Mouse (Mus musculus) urinary bladder, postnatal 14 days (tissue): ENCODE data around the gene Olfr974.
"Not testable (repeated sequence)": the region's sequence is repeated elsewhere in the genome, so short reads cannot be mapped to it uniquely, and the experiment has no call there.

ENCODE experiments used
- DNase-seq: peaks from one replicate; pipeline ENCODE4 v3.0.0; 2021; ENCODE audit warnings: low spot score

Olfr974 gene

GRCm38 (mm10) chr9:39937201-39937600, at the start of gene Olfr974:
Olfr974 (plus strand) TSS chr9:39937501.
- DNase-seq = no peak

- no peak for DNase-seq
Measured at GRCm38 (mm10) chr9:39905106-39905505, 32.2 kb upstream of the Olfr974 start.

GRCm38 (mm10) chr9:39907036-39907435, 30.3 kb upstream of the Olfr974 start, which contains the start of gene Olfr229:
Olfr229 (plus strand) TSS chr9:39907336.
- DNase-seq = no peak

GRCm38 (mm10) chr9:39909939-39910338, 27.4 kb upstream of the Olfr974 start:
- DNase-seq = no peak

GRCm38 (mm10) chr9:39927975-39928836, 9.1 kb upstream of the Olfr974 start:
- not testable (repeated sequence) for DNase-seq

- not testable (repeated sequence) for DNase-seq
Measured at GRCm38 (mm10) chr9:39928837-39929236, 8.5 kb upstream of the Olfr974 start.

- no peak for DNase-seq
Measured at GRCm38 (mm10) chr9:39951946-39952345, 14.6 kb downstream of the Olfr974 start, which contains the start of gene Olfr975. Olfr975 (minus strand) TSS chr9:39952046.

GRCm38 (mm10) chr9:39961033-39961432, 23.7 kb downstream of the Olfr974 start, which contains the start of gene Olfr976:
Olfr976 (minus strand) TSS chr9:39961133.
- DNase-seq = not testable (repeated sequence)

- DNase-seq = not testable (repeated sequence)
Measured at GRCm38 (mm10) chr9:39976581-39977145, 39.4 kb downstream of the Olfr974 start.

- no peak for DNase-seq
Measured at GRCm38 (mm10) chr9:39991813-39992212, 54.5 kb downstream of the Olfr974 start, which contains the start of gene Olfr978. Olfr978 (plus strand) TSS chr9:39992113.
